Mouse (Mus musculus): ENCODE results near the gene 1700102P08Rik. TPM values are rescaled to one million over a fixed set of nuclear protein-coding genes. Genes with fewer than 3 reads are reported as not detected.

1700102P08Rik gene
- total and polyA plus RNA-seq, 3 experiments: 0.21 to 0.26 TPM; not detected in 1

DNA sequence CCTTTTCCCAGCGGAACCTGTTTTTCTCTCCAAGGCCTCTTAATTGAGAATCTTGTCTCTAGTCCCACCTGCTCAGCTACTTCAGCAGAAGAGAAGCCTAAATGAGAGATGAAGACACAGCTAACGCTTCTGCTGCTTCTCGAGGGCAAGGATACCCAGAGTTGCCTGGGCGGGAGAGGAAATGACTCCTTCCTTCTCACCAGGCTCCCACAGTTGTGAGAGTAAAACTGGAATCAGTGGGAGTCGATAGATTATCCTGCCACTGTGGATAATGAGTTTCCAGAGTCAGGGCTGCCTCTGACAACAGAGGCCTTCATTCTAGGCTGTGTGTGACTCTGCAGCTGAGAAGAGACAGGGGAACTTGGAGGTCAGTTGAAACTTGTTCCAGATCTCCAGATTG, 47.9 kb downstream of the 1700102P08Rik start:
- no peak overlapping the region for H3K27ac ChIP-seq (ENCODE audit: insufficient read depth, low read depth)
- H3K36me3 ChIP-seq (replicated peaks in 1 of 2; ENCODE audit: control insufficient read depth in 1 of 2, insufficient read depth in 1 of 2, low read length in 1 of 2): no peaks in the 10 kb centered on the region
- H3K4me2 ChIP-seq (ENCODE audit: insufficient read depth, low read depth, poor library complexity, severe bottlenecking): no peak overlapping the region
- peaks cover 0 to 6% of the 10 kb centered on the region in 2 experiments; a peak in 2 of 4 replicates for H3K4me1 ChIP-seq (ENCODE audit: control insufficient read depth in 1 of 2, insufficient read depth in 2 of 2)
- H3K9me3 ChIP-seq (replicated peaks; ENCODE audit: low read length): peaks cover 3% of the 10 kb centered on the region
- no peak overlapping the region for H3K9ac ChIP-seq (ENCODE audit: insufficient read depth, low read depth)
- H3K79me2 ChIP-seq (replicated peaks; ENCODE audit: control insufficient read depth, extremely low read depth, insufficient read depth, poor library complexity, severe bottlenecking): no peaks in the 10 kb centered on the region
- dilution Hi-C loops (cut with MboI; ENCODE audit: extremely low pct_ligation_motif_present, extremely low pct_unique_long_range_greater_than_20kb, low sequenced_read_pairs) (no loop called here), in situ Hi-C loops (cut with MboI; ENCODE audit: low pct_ligation_motif_present, low pct_unique_long_range_greater_than_20kb, low sequenced_read_pairs) (no loop called here)
- peaks cover 31% of the 10 kb centered on the region for H3K27me3 ChIP-seq (replicated peaks)
- no peak for DNase-seq (ENCODE audit: extremely low read depth)
- H3K4me3 ChIP-seq (replicated peaks in 1 of 3; ENCODE audit: low read depth in 2 of 3, low read length in 2 of 3, poor library complexity in 1 of 3): no peak overlapping the region
- TF ChIP-seq MAZ (IDR thresholded peaks at IDR 0.05; ENCODE audit: low read depth, low read length) (no peak), NRF1 (IDR thresholded peaks at IDR 0.05; ENCODE audit: low read depth, low read length) (no peak), HCFC1 (IDR thresholded peaks at IDR 0.05; ENCODE audit: low read depth, low read length) (no peak), E2F4 (IDR thresholded peaks at IDR 0.05; ENCODE audit: insufficient replicate concordance, low read depth, low read length) (no peak), BHLHE40 (IDR thresholded peaks at IDR 0.05; ENCODE audit: low read depth, low read length) (no peak), MAFK (IDR thresholded peaks at IDR 0.05; ENCODE audit: insufficient replicate concordance, low read length) (no peak), CTCF (conservative IDR thresholded peaks at IDR 0.05 in 1 of 2, IDR thresholded peaks at IDR 0.05 in 1 of 2; ENCODE audit: low read depth in 2 of 2, low read length in 2 of 2) (no peak), MEF2A (IDR thresholded peaks at IDR 0.05; ENCODE audit: borderline replicate concordance, low read depth, low read length) (no peak), ZMIZ1 (IDR thresholded peaks at IDR 0.05; ENCODE audit: low read depth, low read length) (no peak), ZKSCAN1 (IDR thresholded peaks at IDR 0.05; ENCODE audit: borderline replicate concordance, low read depth, low read length) (no peak)

GRCm38 (mm10) chr9:108441236-108441919, 48.8 kb downstream of the 1700102P08Rik start:
- Histone ChIP-seq H3K9ac (ENCODE audit: insufficient read depth, low read depth) (no peak overlapping the region), H3K27me3 (replicated peaks) (peaks cover 23% of the 10 kb centered on the region), H3K27ac (ENCODE audit: insufficient read depth, low read depth) (no peak overlapping the region), H3K9me3 (replicated peaks; ENCODE audit: low read length) (no peaks in the 10 kb centered on the region), H3K36me3 (replicated peaks in 1 of 2; ENCODE audit: control insufficient read depth in 1 of 2, insufficient read depth in 1 of 2, low read length in 1 of 2) (no peaks in the 10 kb centered on the region), H3K79me2 (replicated peaks; ENCODE audit: control insufficient read depth, extremely low read depth, insufficient read depth, poor library complexity, severe bottlenecking) (no peaks in the 10 kb centered on the region), H3K4me1 (ENCODE audit: control insufficient read depth in 1 of 2, insufficient read depth in 2 of 2) (peaks cover 0 to 6% of the 10 kb centered on the region in 2 experiments; a peak in 2 of 4 replicates), H3K4me3 (replicated peaks in 1 of 3; ENCODE audit: low read depth in 2 of 3, low read length in 2 of 3, poor library complexity in 1 of 3) (no peak overlapping the region), H3K4me2 (ENCODE audit: insufficient read depth, low read depth, poor library complexity, severe bottlenecking) (no peak overlapping the region)
- in situ Hi-C loops (cut with MboI; ENCODE audit: low pct_ligation_motif_present, low pct_unique_long_range_greater_than_20kb, low sequenced_read_pairs) (no loop called here), dilution Hi-C loops (cut with MboI; ENCODE audit: extremely low pct_ligation_motif_present, extremely low pct_unique_long_range_greater_than_20kb, low sequenced_read_pairs) (no loop called here)
- no peak for TF ChIP-seq MEF2A (IDR thresholded peaks at IDR 0.05; ENCODE audit: borderline replicate concordance, low read depth, low read length)
- TF ChIP-seq ZC3H11A (IDR thresholded peaks at IDR 0.05; ENCODE audit: low read depth, low read length): no peak
- TF ChIP-seq NRF1 (IDR thresholded peaks at IDR 0.05; ENCODE audit: low read depth, low read length): no peak
- no peak for TF ChIP-seq MYC (IDR thresholded peaks at IDR 0.05; ENCODE audit: low read depth, low read length)
- no peak for TF ChIP-seq PAX5 (IDR thresholded peaks at IDR 0.05; ENCODE audit: low read length)
- no peak for TF ChIP-seq JUND (conservative IDR thresholded peaks at IDR 0.05; ENCODE audit: low read depth, low read length)
- TF ChIP-seq JUN (IDR thresholded peaks at IDR 0.05; ENCODE audit: insufficient read depth, low read depth, low read length): no peak
- TF ChIP-seq GABPA (IDR thresholded peaks at IDR 0.05; ENCODE audit: insufficient replicate concordance, low read depth, low read length): no peak
- no peak for TF ChIP-seq IRF4 (IDR thresholded peaks at IDR 0.05; ENCODE audit: low read depth, low read length)
- no peak for TF ChIP-seq USF1 (IDR thresholded peaks at IDR 0.05; ENCODE audit: low read depth, low read length)
- TF ChIP-seq CHD2 (IDR thresholded peaks at IDR 0.05; ENCODE audit: low read length): no peak
- no peak for TF ChIP-seq ZKSCAN1 (IDR thresholded peaks at IDR 0.05; ENCODE audit: borderline replicate concordance, low read depth, low read length)
- TF ChIP-seq CTCF (conservative IDR thresholded peaks at IDR 0.05 in 1 of 2, IDR thresholded peaks at IDR 0.05 in 1 of 2; ENCODE audit: low read depth in 2 of 2, low read length in 2 of 2): no peak
- no peak for DNase-seq (ENCODE audit: extremely low read depth)
